Mouse (Mus musculus) embryonic fibroblast, embryonic 13.5 days (primary cell): ENCODE data around the gene Nrap.

ENCODE experiments used
- CTCF ChIP-seq: IDR thresholded peaks from 2 replicates; pipeline ENCODE4 v1.5.1; 2011; ENCODE audit warnings: mild to moderate bottlenecking, control low read depth, low read length, moderate library complexity, borderline replicate concordance; ENCODE audit not compliant: insufficient read depth
- POLR2A ChIP-seq: IDR thresholded peaks from 2 replicates; pipeline ENCODE4 v1.6.1; 2011; ENCODE audit warnings: low read depth, mild to moderate bottlenecking, control low read depth, low read length, moderate library complexity

DNA sequence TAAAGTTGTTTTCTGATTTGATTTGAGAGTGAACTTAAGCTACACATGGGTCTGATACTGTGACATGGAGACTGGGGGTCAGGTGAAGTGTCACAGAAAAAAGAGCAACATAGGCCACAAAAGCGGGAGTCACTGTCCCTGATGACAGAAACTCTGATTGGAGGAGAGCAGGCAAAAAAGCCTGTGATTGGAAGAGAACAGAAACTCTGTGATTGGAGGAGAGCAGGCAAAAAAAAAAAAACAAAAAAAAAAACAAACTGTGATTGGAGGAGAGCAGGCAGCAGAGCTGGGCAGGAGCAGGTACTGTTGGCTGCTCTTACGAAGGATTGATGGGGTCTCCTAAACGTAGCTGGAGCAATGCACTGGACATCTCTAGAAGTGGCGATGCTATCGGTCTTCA lies 4.3 kb downstream of the Nrap start:
- TF ChIP-seq CTCF (no peak), POLR2A (no peak)
